Mouse (Mus musculus) cortical plate, adult 2 months (tissue): ENCODE measurements at regions not wholly inside any gene's neighbourhood (a gene's known extent, or its start where the extent isn't known, plus 50 kb on each side); places are given as distances from the start of the nearest gene placed in this dataset.

ENCODE experiments used
- CTCF ChIP-seq: fragments of 200-500 bp; IDR thresholded peaks from 2 replicates; pipeline ENCODE4 v1.5.1; 2011; ENCODE audit warnings: mild to moderate bottlenecking, control low read depth, low read length; ENCODE audit not compliant: insufficient read depth; ENCODE audit errors: extremely low read depth
- POLR2A ChIP-seq: fragments of 200-500 bp; IDR thresholded peaks from 2 replicates; pipeline ENCODE4 v1.6.1; 2011; ENCODE audit warnings: mild to moderate bottlenecking, low read length, control low read depth; ENCODE audit not compliant: insufficient read depth; ENCODE audit errors: extremely low read depth

DNA sequence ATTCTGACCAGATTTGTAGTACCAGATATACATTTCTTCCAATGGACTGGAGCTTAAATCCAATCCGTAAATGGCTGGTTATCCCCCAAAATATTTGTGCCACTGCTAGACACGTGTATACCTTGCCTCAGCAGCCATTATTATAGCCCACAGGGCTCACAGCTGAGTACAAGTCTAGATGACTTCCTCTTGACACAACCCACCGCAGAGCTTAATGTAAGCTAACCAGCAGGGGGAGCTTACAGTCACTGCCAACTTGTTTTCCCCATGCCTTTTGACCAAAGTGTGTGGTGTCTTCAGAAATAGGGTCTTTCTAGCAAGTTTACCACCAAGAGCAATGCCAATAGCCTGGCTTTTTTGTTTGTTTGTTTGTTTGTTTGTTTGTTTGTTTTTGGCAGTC lies 316.6 kb downstream of the Elavl2 start:
- TF ChIP-seq POLR2A = no peak
- peak; percentile 31; the same call in 1 of the 2 replicates for TF ChIP-seq CTCF
